Mouse (Mus musculus) ES-E14 (cell line): ENCODE measurements at regions not wholly inside any gene's neighbourhood (a gene's known extent, or its start where the extent isn't known, plus 50 kb on each side); places are given as distances from the start of the nearest gene placed in this dataset.

ENCODE experiments used
- CHD2 ChIP-seq: IDR thresholded peaks from 2 replicates; pipeline ENCODE4 v1.6.1; 2014; ENCODE audit warnings: mild to moderate bottlenecking, low read depth, low read length, inconsistent platforms
- HCFC1 ChIP-seq: IDR thresholded peaks from 2 replicates; pipeline ENCODE4 v1.6.1; 2012; ENCODE audit warnings: low read length, inconsistent platforms, borderline replicate concordance; ENCODE audit not compliant: insufficient read depth
- MAFK ChIP-seq: IDR thresholded peaks from 2 replicates; pipeline ENCODE4 v1.6.1; 2014; ENCODE audit warnings: mild to moderate bottlenecking, low read depth, low read length, inconsistent platforms; ENCODE audit not compliant: insufficient read depth
- ZC3H11A ChIP-seq: IDR thresholded peaks from 2 replicates; pipeline ENCODE4 v1.6.1; 2012; ENCODE audit warnings: low read depth, mild to moderate bottlenecking, inconsistent platforms, low read length, borderline replicate concordance

DNA sequence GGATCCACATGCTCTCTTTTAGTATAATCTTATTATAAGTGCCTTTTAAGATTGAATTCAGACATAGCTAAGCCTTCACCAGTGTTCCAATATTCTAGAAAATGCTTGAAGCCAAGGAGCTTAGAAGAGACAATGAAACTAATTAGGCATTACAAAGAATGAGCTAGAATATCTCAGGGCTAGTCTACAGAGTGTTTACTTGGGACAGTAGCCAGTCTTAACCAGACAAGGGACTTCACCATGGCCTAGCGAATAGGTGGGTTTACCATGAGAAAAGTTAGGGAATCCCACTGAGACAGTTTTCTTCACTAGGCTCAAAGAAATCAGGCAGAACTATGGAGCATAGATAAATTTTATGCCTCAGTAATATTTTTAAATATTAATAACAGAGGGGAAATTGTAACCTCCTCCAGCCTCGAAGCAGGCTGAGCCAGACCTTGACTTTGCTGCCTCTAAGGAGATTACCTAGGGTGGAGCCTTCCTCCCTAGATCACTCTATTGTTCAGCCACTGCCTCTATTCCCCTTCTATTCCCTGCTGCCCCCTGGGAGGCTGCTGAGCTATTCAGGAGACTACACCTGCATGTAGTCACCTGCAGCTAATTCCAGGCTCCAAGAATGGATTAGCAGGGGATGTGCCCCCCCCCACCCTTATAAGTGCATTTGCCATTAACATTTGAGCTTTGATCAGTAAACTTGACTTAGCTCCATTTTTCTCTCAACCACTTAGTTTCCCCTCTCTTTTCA lies 1014.5 kb upstream of the Arrdc3 start:
- no peak for TF ChIP-seq CHD2
- no peak for TF ChIP-seq ZC3H11A
- TF ChIP-seq HCFC1, result no peak
- TF ChIP-seq MAFK, result no peak
